Mouse (Mus musculus): ENCODE measurements around the gene Ntf5.

Ntf5 gene

GRCm38 (mm10) chr7:45403532-45404261 lies 9.8 kb upstream of the Ntf5 start:
- peak; percentile 84 for DNase-seq

GRCm38 (mm10) chr7:45405091-45406075 lies 8.1 kb upstream of the Ntf5 start, which contains the start of gene Kcna7:
Gene Kcna7 (plus strand): TSS chr7:45405653.
- peak; percentile 96 for DNase-seq

- peak; percentile 96 for DNase-seq
Observed at GRCm38 (mm10) chr7:45406157-45407156, 7.0 kb upstream of the Ntf5 start.

- peak; percentile 74 for DNase-seq
Observed at GRCm38 (mm10) chr7:45407836-45408235, 5.7 kb upstream of the Ntf5 start.

DNA sequence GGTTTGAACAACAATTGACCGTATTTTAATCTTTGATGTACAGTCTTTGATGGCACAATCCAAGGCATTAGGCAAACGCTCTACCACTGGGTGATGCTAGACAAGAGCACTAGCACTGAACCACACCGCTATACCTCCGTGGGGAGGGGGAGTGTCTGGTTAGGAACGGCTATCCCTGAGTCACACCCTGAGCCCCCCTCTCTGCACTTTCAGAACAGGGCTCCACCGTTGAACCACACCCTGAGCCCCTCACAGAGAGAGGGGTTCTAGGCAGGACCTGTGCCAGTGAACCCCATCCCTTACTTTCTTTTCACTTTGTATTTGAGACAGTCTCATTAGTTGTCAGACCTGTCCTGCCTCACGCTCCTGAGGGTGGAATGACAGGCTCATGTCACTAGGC lies 5.1 kb upstream of the Ntf5 start:
- peak; percentile 90 for DNase-seq

DNA sequence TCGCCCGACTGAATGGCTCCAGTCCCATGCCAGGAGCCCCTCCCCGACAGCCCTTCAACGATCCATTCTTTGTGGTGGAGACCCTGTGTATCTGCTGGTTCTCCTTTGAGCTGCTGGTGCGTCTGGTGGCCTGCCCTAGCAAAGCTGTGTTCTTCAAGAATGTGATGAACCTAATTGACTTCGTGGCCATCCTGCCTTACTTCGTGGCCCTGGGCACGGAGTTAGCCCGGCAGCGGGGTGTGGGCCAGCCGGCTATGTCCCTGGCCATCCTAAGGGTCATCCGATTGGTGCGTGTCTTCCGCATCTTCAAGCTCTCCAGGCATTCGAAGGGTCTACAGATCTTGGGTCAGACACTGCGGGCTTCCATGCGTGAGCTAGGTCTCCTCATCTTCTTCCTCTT lies 4.5 kb upstream of the Ntf5 start:
- no peak for DNase-seq

- DNase-seq = peak; percentile 80
Observed at GRCm38 (mm10) chr7:45409497-45410163, 3.9 kb upstream of the Ntf5 start.

- DNase-seq = peak; percentile 91
Observed at GRCm38 (mm10) chr7:45412421-45412820, 1.1 kb upstream of the Ntf5 start.

GRCm38 (mm10) chr7:45413864-45414739 lies 607 bp downstream of the Ntf5 start:
- peak; percentile 89 for DNase-seq

GRCm38 (mm10) chr7:45414740-45415224 lies 1.3 kb downstream of the Ntf5 start:
- peak; percentile 84 for DNase-seq

DNA sequence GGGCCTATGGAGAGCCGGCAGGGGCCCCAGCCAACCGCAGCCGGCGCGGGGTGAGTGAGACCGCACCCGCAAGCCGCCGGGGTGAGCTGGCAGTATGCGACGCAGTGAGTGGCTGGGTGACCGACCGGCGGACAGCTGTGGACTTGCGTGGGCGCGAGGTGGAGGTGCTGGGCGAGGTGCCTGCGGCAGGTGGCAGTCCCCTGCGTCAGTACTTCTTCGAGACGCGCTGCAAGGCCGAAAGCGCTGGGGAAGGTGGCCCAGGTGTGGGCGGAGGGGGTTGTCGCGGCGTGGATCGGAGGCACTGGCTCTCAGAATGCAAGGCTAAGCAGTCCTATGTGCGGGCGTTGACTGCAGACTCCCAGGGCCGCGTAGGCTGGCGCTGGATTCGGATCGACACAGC lies 2.1 kb downstream of the Ntf5 start:
- DNase-seq = peak; percentile 79

DNA sequence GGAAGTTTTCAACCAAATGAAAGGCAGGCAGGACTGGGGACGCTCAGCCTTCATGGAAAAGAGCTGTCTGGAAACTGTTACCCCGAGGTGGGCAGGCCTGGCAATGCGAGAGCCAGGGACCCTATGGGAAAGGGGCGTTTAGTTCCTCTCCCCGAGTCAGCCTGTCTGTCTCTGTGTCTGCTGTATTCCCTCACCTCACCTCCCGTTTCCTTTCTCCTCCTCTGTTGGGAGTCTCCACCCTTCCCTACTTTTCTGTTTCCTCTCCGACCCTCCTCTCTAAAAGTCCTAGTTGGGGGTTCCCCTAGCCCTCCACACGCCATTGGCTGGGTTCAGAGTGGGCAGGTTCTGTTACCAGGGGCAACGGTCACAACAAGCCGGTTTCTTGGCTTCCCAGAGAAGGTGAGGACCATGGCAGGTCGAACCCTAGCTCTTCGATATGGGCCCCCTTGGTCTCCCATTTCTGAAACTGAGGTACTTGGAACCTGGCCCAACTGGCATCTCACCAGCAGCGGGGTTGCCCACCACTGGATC lies 4.5 kb downstream of the Ntf5 start:
- DNase-seq = no peak

- no peak for DNase-seq
Observed at GRCm38 (mm10) chr7:45419859-45420614, 6.5 kb downstream of the Ntf5 start.

DNA sequence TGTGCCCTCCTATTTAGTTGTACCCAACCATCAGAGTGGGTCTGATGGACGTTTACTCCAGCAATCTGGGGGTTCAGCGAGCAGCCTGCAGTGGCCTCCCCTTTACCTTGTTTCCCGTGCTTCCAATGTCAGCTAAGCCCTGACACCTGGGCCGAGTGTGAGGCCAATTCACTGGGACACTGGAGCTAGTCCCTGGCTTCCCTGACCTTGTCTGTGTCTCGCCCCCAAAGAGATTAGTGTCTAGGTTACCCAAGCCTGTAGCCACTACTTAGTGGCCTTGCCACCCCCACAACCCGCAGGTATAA lies 7.1 kb downstream of the Ntf5 start, which contains the start of gene Lhb:
Gene Lhb, plus strand, starts transcription at position 206 of the 305 bp plus-strand sequence.
- DNase-seq = no peak

DNA sequence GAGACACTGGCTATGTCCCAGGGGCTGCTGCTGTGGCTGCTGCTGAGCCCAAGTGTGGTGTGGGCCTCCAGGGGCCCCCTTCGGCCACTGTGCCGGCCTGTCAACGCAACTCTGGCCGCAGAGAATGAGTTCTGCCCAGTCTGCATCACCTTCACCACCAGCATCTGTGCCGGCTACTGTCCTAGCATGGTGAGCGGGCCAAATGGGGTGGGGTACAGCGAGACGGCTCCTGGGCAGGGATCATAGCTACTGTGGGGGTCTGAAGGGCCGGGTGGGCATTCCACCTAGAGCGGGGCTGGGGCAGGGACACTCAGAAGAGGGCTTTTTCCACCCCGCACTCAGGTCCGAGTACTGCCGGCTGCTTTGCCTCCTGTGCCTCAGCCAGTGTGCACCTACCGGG lies 7.7 kb downstream of the Ntf5 start:
- no peak for DNase-seq

DNA sequence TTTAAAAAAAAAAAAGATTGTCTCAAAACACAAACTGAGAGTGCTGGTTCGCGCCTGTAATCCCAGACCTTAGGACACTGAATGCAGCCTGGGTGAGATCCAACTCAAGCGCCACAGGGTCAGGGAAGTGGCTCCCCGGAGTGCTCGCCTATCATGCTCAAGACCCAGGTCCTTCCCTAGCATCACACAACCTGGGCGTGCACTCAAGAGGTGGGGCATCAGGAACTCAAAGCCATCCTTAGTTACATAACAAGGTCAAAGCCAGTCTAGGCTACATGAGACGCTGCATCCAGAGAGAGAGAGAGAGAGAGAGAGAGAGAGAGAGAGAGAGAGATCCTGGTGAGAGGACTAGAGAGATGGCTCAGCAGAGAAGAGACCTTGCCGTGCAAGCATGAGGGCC lies 13.1 kb downstream of the Ntf5 start:
- no peak for DNase-seq

GRCm38 (mm10) chr7:45433835-45434202 lies 20.3 kb downstream of the Ntf5 start:
- peak; percentile 94 for DNase-seq

- DNase-seq = peak; percentile 100
Observed at GRCm38 (mm10) chr7:45434203-45435015, 20.9 kb downstream of the Ntf5 start, which contains the start of gene Gys1. Gene Gys1 (plus strand): TSS chr7:45434844.

DNA sequence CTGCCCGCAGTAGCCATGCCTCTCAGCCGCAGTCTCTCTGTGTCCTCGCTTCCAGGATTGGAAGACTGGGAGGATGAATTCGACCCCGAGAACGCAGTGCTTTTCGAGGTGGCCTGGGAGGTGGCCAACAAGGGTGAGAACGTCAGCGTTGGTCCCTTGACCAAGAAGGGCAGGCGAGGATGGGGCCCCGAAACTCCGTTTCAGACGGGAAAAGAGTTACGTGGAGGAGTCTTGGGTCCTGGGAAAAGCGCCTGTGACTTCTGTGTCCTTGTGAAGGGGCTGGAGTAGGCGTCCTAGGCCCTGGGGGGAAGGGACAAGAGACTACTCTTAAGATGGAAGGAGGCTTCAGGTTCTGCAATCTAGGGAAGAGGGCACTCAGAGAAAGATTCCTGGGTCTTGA lies 21.5 kb downstream of the Ntf5 start:
- no peak for DNase-seq
